Mouse (Mus musculus) erythroid progenitor cell, adult 5-6 weeks (primary cell): ENCODE data around the gene Elmod2. TPM values are rescaled to one million over a fixed set of nuclear protein-coding genes. Genes with fewer than 3 reads are reported as not detected.

ENCODE experiments used
- ATAC-seq: replicated peaks from 2 replicates; pipeline ENCODE4 v1.8.0; 2016; ENCODE audit warnings: moderate number of reproducible peaks, mild to moderate bottlenecking, moderate TSS enrichment, inconsistent platforms; ENCODE audit not compliant: poor library complexity, low FRiP score, severe bottlenecking
- total RNA-seq, 2 experiments: library from RNA; stranded (forward) in 1 of 2; stranded (reverse) in 1 of 2; fragments of 150-400 nt in 1 of 2; fragments of 186-747, 209-891 nt in 1 of 2; gene quantifications; 2 replicates each; pipeline versions ENCODE4 v1.2.3 to v1.2.4; 2015 to 2017; ENCODE audit warnings: low replicate concordance in 2 of 2

Elmod2 gene
- total RNA-seq (2015; ENCODE audit: low replicate concordance), result 13.0 and 17.6 TPM in 2 replicates
- 17.3 and 22.1 TPM in 2 replicates for total RNA-seq (2017; ENCODE audit: low replicate concordance)

- peak; percentile 100 for ATAC-seq
These were observed at the start of gene Elmod2 for GRCm38 (mm10) chr8:83331899-83332697. TSS of gene Elmod2 (minus strand) at chr8:83332486.

GRCm38 (mm10) chr8:83381016-83381415 is 48.7 kb upstream of the Elmod2 start:
- no peak for ATAC-seq

DNA sequence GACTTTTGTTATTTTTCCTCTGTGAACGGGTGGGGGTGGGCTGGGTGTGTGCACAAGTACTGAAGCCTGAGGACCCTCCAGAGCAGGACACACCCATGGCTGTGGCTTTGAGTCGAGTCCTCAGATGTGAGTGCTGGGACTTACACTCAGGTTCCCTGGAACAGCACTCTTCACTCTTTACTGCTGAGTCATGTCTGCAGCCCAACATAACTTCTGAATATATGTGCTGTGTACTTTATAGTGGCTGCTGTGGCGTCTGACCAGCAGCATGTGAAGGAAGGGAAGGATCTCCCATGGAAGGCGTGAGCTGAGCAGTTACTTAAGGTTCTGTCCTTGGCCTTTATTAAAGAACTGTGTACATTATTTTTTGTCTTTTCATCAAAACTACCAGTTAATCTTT is 47.9 kb upstream of the Elmod2 start:
- ATAC-seq, result no peak

DNA sequence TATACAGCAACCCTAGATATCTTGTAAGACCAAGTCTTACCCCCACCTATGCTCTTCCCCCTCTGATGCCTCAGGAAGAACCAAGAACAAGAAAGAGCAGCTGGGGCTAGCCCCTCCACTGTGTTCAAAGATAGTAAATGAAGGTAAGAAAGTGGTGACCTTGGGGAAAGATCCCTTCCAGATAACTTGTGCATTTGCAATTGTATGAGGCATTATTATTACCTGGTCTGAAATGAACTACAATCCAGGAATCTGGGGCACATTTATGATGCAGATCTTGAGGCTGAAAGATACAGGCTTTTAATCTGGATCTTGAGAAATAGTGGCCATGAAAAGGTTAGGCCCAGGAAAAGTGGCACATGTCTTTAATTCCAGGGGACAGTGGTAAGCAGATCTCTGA is 44.9 kb upstream of the Elmod2 start:
- no peak for ATAC-seq

GRCm38 (mm10) chr8:83363156-83363769 is 31.0 kb upstream of the Elmod2 start:
- 0 out of 2 replicates have a peak, but pooled peaks have one; percentile 30 for ATAC-seq

DNA sequence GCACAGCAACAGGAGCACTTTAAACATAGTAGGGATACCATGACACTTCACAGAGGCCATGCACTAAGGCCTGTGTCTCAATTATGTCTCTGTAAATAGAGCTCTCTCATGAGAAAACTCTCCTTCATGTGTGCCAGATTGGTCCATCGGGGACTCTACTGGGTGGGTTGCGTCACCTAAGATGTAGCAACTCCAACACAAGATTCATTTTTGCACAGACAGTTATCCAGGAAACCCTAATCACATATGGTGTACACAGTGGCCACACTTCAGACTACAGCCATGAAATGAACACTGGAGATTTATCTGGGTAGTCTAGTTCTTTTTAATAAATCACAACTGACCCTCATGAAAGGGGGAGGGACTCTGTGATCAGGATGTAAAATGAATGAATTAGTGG is 19.0 kb upstream of the Elmod2 start:
- ATAC-seq, result no peak

- ATAC-seq, result no peak
These were observed 16.0 kb upstream of the Elmod2 start, which contains the start of gene Mgat4d for GRCm38 (mm10) chr8:83348263-83348662. TSS of gene Mgat4d (plus strand) at chr8:83348471.

- ATAC-seq, result no peak; the same call in 1 of the 2 replicates
These were observed 10.4 kb upstream of the Elmod2 start for GRCm38 (mm10) chr8:83342693-83343092.

- peak; percentile 39; the same call in 1 of the 2 replicates for ATAC-seq
These were observed 9.8 kb upstream of the Elmod2 start for GRCm38 (mm10) chr8:83342076-83342475.

DNA sequence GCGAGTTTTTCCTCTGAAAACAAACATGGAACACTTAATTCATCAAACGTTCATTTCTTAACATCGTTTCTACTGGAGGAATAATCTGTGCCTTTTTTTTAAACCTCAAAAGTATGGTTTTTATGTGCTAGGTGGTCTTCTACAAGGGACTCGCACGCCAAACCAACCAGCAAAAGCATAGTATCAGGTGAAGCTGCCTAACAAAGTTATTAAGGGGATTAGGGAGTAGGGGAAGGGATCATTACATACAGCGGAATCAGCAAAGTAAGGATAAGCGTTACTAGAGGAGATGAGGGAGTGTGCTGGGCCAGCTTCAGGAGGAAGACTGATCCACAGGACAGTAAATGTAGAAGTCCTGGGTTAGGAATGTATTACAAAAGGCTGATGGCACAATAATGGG is 578 bp upstream of the Elmod2 start:
- ATAC-seq, result no peak

GRCm38 (mm10) chr8:83331567-83331898 is 753 bp downstream of the Elmod2 start:
- 0 out of 2 replicates have a peak, but pooled peaks have one; percentile 30 for ATAC-seq

GRCm38 (mm10) chr8:83327889-83328288 is 4.4 kb downstream of the Elmod2 start:
- no peak for ATAC-seq

GRCm38 (mm10) chr8:83323056-83323455 is 9.2 kb downstream of the Elmod2 start:
- peak; percentile 70 for ATAC-seq

GRCm38 (mm10) chr8:83322374-83322773 is 9.9 kb downstream of the Elmod2 start:
- no peak for ATAC-seq

GRCm38 (mm10) chr8:83320543-83320942 is 11.7 kb downstream of the Elmod2 start:
- no peak for ATAC-seq

DNA sequence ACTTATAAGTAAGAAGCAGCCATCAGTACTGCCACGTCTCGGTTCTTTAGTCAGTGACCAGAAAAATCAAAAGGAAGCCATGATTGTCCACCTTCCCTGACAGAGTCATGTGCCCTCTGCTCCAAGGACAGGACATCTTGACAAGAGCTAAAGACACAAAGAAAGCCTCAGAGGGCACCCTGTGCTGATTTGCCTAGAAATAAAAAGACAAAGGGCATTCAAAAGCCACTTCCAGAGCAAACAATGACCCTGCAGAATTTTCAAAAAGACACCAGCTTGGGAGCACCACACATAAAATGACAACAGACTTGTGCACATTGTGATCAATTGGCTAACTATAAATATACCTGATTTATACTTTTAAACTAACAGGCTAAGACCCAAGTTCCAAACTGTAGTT is 16.6 kb downstream of the Elmod2 start:
- ATAC-seq, result no peak

DNA sequence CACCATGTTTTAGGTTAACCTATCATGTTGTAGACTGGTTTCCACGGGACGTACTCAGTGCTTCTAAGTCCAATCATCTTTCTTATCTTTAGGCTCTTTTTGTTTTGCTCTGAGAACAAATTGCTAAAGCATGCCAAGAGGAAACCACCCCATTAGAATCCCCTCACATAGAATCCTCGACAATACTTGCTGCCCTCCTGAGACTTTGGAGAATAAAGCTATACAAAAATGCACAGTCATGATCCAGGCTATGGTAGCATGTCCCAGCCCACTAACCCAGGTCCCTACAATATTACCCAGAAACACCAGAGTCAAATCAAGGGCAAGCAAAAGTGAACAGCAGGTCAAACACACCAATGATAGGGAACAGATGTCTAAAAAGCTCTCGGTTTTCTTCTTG is 17.2 kb downstream of the Elmod2 start:
- 0 out of 2 replicates have a peak, but pooled peaks have one; percentile 59 for ATAC-seq

GRCm38 (mm10) chr8:83309836-83310235 is 22.4 kb downstream of the Elmod2 start:
- no peak for ATAC-seq

- ATAC-seq, result no peak
These were observed 27.3 kb downstream of the Elmod2 start for GRCm38 (mm10) chr8:83304946-83305345.

GRCm38 (mm10) chr8:83300135-83300534 is 32.2 kb downstream of the Elmod2 start:
- ATAC-seq, result no peak

- ATAC-seq, result no peak
These were observed 34.9 kb downstream of the Elmod2 start for GRCm38 (mm10) chr8:83297375-83297774.
